Mouse (Mus musculus) layer of hippocampus, postnatal 14 days (tissue): ENCODE data around the gene Tmem267. TPM values are rescaled to one million over a fixed set of nuclear protein-coding genes. Genes with fewer than 3 reads are reported as not detected.

Experiments
- total RNA-seq, 2 experiments: library from RNA; stranded (reverse); gene quantifications; 2 replicates each; pipeline ENCODE4 v1.2.3; 2021

The Tmem267 gene
- total RNA-seq, 2 experiments from 2014 or later: 26.0 to 37.4 TPM

Other genes starting within 250 kb of the Tmem267 start
- 10 to 100 TPM; 91.4 to 93.7 TPM for gene Paip1, start 59.4 kb upstream of the Tmem267 start, total RNA-seq
- gene 4833420G17Rik, start 25.3 kb upstream of the Tmem267 start, total RNA-seq: 10 to 100 TPM; 25.3 to 25.5 TPM
- gene 3110070M22Rik, start 344 bp downstream of the Tmem267 start, total RNA-seq: 1 to 10 TPM; 3.7 to 4.0 TPM
- 1 to 10 TPM; 1.3 to 1.5 TPM for gene Ccl28, start 135.8 kb downstream of the Tmem267 start, total RNA-seq
- 100 to 1,000 TPM; 424 to 503 TPM for gene Hmgcs1, start 202.3 kb downstream of the Tmem267 start, total RNA-seq